Mouse (Mus musculus) bone marrow macrophage, adult 2 months (primary cell): ENCODE measurements around the gene Cacna2d3. TPM values are rescaled to one million over a fixed set of nuclear protein-coding genes. Genes with fewer than 3 reads are reported as not detected.

Experiments used
- H3K27ac ChIP-seq: 2 replicates; pipeline ENCODE4 v1.5.1; 2012; ENCODE audit warnings: low read depth, low read length; ENCODE audit not compliant: insufficient read depth
- H3K4me1 ChIP-seq: 2 replicates; pipeline ENCODE4 v1.6.1; 2012; ENCODE audit warnings: low read length; ENCODE audit not compliant: control insufficient read depth, insufficient read depth
- H3K4me3 ChIP-seq: 2 replicates; pipeline ENCODE4 v1.5.1; 2012; ENCODE audit warnings: mild to moderate bottlenecking, low read length, moderate library complexity; ENCODE audit not compliant: insufficient read depth
- CTCF ChIP-seq: IDR thresholded peaks from 2 replicates; pipeline ENCODE4 v1.5.1; 2012; ENCODE audit warnings: low read depth, mild to moderate bottlenecking, low read length, moderate library complexity
- POLR2A ChIP-seq: IDR thresholded peaks from 2 replicates; pipeline ENCODE4 v1.6.1; 2012; ENCODE audit warnings: mild to moderate bottlenecking, low read depth, low read length, borderline replicate concordance
- polyA plus RNA-seq: library from polyadenylated mRNA; stranded (reverse); fragments of >200 nt; gene quantifications from 2 replicates; pipeline ENCODE4 v1.2.4, GENCODE M21; 2012; ENCODE audit not compliant: missing spikeins, insufficient read depth, insufficient read length

The Cacna2d3 gene
- polyA plus RNA-seq, 1 experiment = not detected

DNA sequence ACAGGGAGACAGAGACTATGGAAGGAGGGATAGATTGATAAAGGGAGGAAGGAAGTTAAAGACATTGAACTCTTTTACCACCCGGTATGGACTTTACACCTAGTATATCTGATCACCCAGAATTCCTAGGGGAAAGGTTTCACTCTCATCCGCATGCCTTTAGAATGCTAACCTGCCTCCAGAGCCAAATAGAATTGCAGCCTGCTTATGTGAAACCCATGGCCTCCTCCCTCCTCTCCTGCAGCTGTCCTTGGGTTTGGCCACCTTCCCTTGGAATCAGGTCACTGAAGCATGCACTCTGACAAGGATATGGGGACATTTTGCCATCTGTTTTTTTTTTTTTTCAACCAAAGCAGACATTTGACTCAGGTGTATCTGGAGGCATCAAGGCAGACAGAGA, 707.0 kb downstream of the Cacna2d3 start:
- no peak for TF ChIP-seq CTCF
- no peak for TF ChIP-seq POLR2A
- Histone ChIP-seq H3K4me1 (no peaks in the 10 kb centered on the region), H3K27ac (no peak overlapping the region), H3K4me3 (no peak overlapping the region)

DNA sequence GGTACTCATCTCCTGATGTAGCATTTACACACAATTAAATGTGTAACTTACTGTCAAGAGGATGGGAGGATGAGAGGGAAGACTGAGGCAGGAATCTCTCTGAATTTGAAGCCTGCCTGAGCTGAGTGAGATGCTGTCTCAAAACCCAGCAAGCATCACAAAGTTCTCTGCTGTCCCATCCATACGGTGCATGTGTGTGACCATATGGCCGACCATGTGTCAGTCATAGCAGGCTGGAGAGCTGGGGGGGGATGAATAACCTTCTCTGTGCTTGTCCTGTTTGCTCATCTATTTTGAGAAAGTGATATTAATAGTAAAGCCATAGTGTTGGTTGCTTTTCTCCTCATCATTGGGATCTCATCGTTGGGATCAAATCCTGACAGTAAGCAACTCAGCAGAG, 708.5 kb downstream of the Cacna2d3 start:
- Histone ChIP-seq H3K4me1 (no peaks in the 10 kb centered on the region), H3K4me3 (no peak overlapping the region), H3K27ac (no peak overlapping the region)
- TF ChIP-seq POLR2A (no peak), CTCF (no peak)

DNA sequence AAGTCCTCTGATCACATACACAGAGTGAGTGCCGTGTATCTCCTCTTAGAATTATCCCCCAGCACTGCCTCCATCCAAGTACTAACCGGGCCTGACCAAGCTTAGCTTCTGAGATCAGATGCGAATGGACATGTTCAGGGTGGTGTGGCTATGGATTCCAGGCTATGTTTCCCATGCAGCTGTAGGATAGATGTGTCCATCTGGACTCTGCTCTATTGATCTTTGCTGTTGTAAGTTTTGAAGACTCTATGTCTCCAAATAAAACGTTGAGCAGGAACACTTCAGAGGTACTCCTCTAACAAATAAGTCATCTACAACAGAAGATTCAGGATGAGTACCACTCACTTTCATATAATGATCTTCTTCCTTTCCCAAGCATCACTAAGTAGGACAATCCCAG, 712.0 kb downstream of the Cacna2d3 start:
- Histone ChIP-seq H3K4me1 (no peaks in the 10 kb centered on the region), H3K4me3 (no peak overlapping the region), H3K27ac (no peak overlapping the region)
- TF ChIP-seq POLR2A = no peak
- no peak for TF ChIP-seq CTCF

DNA sequence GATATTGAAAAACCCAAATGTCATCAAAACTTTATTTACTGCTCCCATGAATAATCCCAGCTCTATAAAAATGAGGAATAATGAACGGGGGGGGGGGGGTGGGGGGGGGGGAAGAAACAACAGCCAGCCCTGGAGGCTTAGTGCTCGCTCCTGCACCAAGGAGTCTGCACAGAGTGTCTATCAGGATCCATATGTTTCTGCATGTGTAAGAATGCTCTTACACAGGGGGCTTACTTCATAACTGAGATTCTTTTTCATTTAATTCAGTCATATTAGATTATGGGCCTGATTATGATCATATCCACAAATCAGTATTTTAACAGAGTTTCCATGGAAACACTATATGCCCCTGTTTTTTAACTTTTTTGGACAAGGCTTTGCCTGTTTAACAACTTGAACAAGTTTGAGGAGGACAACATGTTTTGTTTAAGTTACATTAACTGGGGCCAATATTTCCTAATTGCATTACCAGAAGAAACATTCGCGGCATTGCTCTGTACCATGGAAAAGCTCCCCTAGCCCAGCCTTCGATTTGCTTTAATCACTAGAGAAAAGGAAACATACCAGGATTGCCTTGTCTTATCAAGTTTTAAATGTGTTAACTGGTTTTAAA, 716.3 kb downstream of the Cacna2d3 start:
- H3K27ac ChIP-seq = no peak overlapping the region
- H3K4me3 ChIP-seq = no peak overlapping the region
- no peaks in the 10 kb centered on the region for H3K4me1 ChIP-seq
- TF ChIP-seq CTCF (no peak), POLR2A (no peak)

DNA sequence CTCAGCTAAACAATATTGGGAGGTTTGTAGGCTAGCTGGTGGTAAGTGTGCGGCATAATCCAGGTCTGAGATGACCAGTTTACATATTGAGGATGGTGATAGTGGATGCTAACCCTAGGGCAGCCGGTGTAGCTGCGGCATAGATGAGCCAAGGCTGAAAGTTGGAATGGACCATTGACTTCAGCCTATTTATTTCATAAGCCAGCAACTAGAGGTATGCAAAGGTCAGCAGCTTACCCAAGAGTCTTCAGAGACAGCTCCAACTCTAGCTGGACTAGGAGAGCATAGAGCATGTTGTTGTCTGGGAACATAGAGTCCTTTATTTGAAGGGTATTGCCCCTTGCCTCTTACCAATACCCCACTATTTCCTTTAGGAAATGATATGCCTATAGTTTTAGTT, 725.1 kb downstream of the Cacna2d3 start:
- Histone ChIP-seq H3K27ac (no peak overlapping the region), H3K4me3 (no peak overlapping the region), H3K4me1 (no peaks in the 10 kb centered on the region)
- no peak for TF ChIP-seq CTCF
- TF ChIP-seq POLR2A = no peak

DNA sequence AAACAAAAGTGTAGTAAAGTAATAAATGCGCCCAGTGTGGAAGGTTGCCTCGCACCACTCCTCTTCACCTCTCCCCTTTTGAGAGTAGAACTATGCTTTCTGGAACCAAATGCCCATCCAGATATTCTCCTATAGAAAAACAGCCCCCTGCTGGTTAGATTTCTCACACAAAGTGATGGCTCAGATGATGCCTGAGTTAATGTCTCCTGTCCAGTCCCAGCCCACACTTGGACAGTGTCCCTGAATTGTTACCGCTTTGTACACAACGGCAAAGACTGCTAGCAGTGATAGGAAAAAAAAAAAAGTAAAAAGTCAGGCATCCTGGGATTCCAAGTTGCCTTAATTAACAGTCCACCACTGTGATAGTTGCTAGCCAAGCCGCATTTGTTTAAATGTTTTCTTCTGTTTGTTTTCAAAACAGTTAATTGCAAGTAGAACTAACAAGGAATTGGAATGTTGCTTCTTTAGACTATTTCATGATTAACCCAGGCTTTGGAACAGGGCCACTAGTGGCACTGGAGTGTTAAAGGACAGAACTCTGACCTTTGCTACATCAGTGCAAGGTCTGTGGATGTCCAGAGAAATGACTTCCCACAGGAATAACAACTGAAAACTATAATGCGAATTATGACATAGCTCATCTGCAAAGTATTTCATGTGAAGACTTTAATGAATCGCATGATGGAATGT, 733.3 kb downstream of the Cacna2d3 start:
- Histone ChIP-seq H3K27ac (no peak overlapping the region), H3K4me1 (no peaks in the 10 kb centered on the region), H3K4me3 (no peak overlapping the region)
- no peak for TF ChIP-seq POLR2A

DNA sequence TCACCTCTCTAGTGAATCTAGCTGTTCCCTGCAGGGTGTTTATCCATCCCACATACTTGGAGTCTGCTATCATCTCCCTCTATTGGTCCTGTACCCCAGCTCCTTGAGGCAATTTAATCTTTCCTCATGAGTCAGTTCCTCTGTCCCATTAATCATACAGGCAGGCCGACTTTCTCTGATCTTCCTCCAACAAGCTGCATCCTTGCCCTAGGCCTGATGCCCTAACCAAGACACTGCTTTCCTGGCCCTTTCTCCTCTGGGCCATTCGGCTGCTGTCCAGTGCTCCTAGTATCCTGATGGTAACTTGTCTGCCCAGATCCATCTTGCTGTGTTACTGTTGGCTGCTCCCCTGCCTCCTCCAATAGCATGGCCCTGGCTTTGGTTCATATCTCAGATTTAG, 737.4 kb downstream of the Cacna2d3 start:
- Histone ChIP-seq H3K4me3 (no peak overlapping the region), H3K4me1 (no peaks in the 10 kb centered on the region), H3K27ac (no peak overlapping the region)
- TF ChIP-seq CTCF (no peak), POLR2A (no peak)

DNA sequence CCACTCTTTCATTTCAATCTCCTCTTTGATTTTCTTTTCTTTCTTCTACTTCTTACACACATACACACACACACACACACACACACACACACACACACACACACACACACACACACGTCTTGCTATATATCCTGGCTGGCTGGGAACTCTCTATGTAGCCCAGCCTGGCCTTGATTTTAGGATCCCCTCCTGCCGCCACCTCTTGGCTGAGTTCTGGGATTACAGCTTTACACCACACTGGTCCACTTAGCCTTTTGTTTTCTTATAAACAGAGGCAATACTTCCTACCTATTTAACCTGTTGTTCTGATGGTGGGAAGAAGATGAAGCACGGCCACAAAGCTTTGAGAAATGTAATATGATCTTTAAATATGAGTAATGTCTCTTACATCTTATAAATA, 741.2 kb downstream of the Cacna2d3 start:
- Histone ChIP-seq H3K4me3 (no peak overlapping the region), H3K27ac (no peak overlapping the region), H3K4me1 (no peaks in the 10 kb centered on the region)
- TF ChIP-seq CTCF = no peak
- TF ChIP-seq POLR2A = no peak

DNA sequence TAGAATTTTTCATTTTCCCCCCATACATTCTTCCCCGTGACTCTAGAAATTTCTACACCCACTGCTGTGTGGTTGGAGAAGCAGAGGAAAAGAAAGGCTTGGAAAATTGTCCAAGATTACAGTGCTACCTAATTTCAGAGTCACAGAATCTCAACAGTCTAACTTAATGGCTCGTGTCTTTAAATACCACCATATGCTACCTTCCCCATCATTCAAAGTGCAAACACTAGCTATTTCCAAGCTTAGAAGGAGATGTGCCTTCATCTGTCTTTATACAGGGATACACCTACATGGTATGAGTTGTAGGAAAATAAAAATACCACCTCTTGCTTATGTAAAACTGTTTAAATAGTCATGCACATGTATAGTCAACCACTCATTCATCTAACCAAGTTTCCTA, 742.4 kb downstream of the Cacna2d3 start:
- no peak for TF ChIP-seq CTCF
- H3K4me1 ChIP-seq = no peaks in the 10 kb centered on the region
- H3K4me3 ChIP-seq = no peak overlapping the region
- no peak overlapping the region for H3K27ac ChIP-seq

DNA sequence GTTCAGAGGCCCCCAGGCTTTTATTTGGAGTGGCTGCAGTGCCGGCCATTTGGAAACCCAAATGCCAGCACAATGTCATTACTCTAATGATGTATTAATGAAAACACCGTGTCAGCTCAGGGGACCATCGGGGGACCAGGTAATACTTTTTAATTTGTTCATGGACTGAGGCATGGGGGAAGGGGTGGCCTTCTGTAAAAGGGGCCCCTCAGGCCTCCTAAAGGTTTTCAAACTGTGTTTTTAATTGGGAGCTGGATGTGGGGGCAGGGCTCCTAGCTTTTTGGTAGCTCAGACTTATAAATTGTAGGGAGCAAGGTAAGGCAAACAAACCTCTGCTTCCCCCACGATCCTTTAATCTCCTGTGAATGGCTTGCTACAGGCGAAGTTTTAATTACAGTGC, 749.0 kb downstream of the Cacna2d3 start:
- H3K4me3 ChIP-seq = no peak overlapping the region
- TF ChIP-seq POLR2A (no peak), CTCF (no peak)
- no peak overlapping the region for H3K27ac ChIP-seq
- no peaks in the 10 kb centered on the region for H3K4me1 ChIP-seq
